Mouse (Mus musculus) C2C12 (cell line): ENCODE results near the gene Cpt1b. TPM values are rescaled to one million over a fixed set of nuclear protein-coding genes. Genes with fewer than 3 reads are reported as not detected.

Source experiments
- H3K27me3 ChIP-seq: one replicate; pipeline ENCODE4 v1.6.1; 2011; ENCODE audit not compliant: control insufficient read depth, insufficient read depth, insufficient read length
- H3K36me3 ChIP-seq: one replicate; pipeline ENCODE4 v1.6.1; 2011; ENCODE audit not compliant: control insufficient read depth, insufficient read depth
- H3K4me3 ChIP-seq: one replicate; pipeline ENCODE4 v1.5.1; 2011; ENCODE audit warnings: mild to moderate bottlenecking, control low read depth; ENCODE audit not compliant: poor library complexity, insufficient read depth, severe bottlenecking
- H3K79me2 ChIP-seq: one replicate; pipeline ENCODE4 v1.6.1; 2011; ENCODE audit not compliant: control insufficient read depth, insufficient read depth
- H3K79me3 ChIP-seq: one replicate; pipeline ENCODE4 v1.6.1; 2011; ENCODE audit warnings: low read depth, control low read depth
- H3ac ChIP-seq: one replicate; pipeline ENCODE3; 2011; ENCODE audit warnings: low read depth; ENCODE audit not compliant: control insufficient read depth, insufficient read length
- CEBPB ChIP-seq: IDR thresholded peaks from one replicate; pipeline ENCODE4 v1.6.1; 2011; ENCODE audit warnings: low read depth, mild to moderate bottlenecking, control low read depth, moderate library complexity
- CTCF ChIP-seq: IDR thresholded peaks from one replicate; pipeline ENCODE4 v1.5.1; 2011; ENCODE audit not compliant: control insufficient read depth, insufficient read depth, insufficient read length
- FOSL1 ChIP-seq: IDR thresholded peaks from one replicate; pipeline ENCODE4 v1.8.0; 2011; ENCODE audit warnings: mild to moderate bottlenecking, low read length; ENCODE audit not compliant: poor library complexity, insufficient read depth, severe bottlenecking
- MAX ChIP-seq: IDR thresholded peaks from one replicate; pipeline ENCODE4 v1.6.1; 2011; ENCODE audit warnings: mild to moderate bottlenecking, control low read depth
- MYOD1 ChIP-seq: IDR thresholded peaks from one replicate; pipeline ENCODE4 v1.6.1; 2011; ENCODE audit warnings: low read depth; ENCODE audit not compliant: control insufficient read depth, insufficient read length
- MYOG ChIP-seq: IDR thresholded peaks from one replicate; pipeline ENCODE4 v1.6.1; 2011; ENCODE audit not compliant: control insufficient read depth, insufficient read length; ENCODE audit errors: extremely low read depth
- USF1 ChIP-seq: IDR thresholded peaks from one replicate; pipeline ENCODE4 v1.6.1; 2011; ENCODE audit warnings: low read depth, mild to moderate bottlenecking, control low read depth, moderate library complexity
- polyA plus RNA-seq: library from polyadenylated mRNA; unstranded; fragments of >200 nt; fragmentation: generic; extraction: Trizol; gene quantifications from one replicate; pipeline ENCODE4 v1.2.1, GENCODE M21; 2012; ENCODE audit warnings: missing spikeins

The Cpt1b gene
- polyA plus RNA-seq, 1 experiment: 2.5 TPM

GRCm38 (mm10) chr15:89376957-89377356 is 48.7 kb downstream of the Cpt1b start, which contains the start of gene Tymp:
Gene Tymp, minus strand, starts transcription at chr15:89377039.
- TF ChIP-seq MAX: no peak
- no peak for TF ChIP-seq MYOG
- no peak for TF ChIP-seq CEBPB
- peaks cover 9% of the 10 kb centered on the region for H3K36me3 ChIP-seq
- H3K4me3 ChIP-seq: no peak within 1 kb of the TSS
- H3ac ChIP-seq: no peak within 1 kb of the TSS
- H3K27me3 ChIP-seq: peaks cover 33% of the 10 kb centered on the region
- peaks cover 8% of the 10 kb centered on the region for H3K79me3 ChIP-seq
- peaks cover 14% of the 10 kb centered on the region for H3K79me2 ChIP-seq

GRCm38 (mm10) chr15:89376040-89376439 is 49.6 kb downstream of the Cpt1b start:
- TF ChIP-seq USF1: no peak
- TF ChIP-seq MYOD1: no peak
- no peak for TF ChIP-seq FOSL1
- TF ChIP-seq CTCF: no peak
- no peak for TF ChIP-seq MAX
- no peak for TF ChIP-seq MYOG
- no peak for TF ChIP-seq CEBPB
- Histone ChIP-seq H3ac (no peak overlapping the region), H3K27me3 (peaks cover 33% of the 10 kb centered on the region), H3K4me3 (no peak overlapping the region), H3K79me2 (peaks cover 23% of the 10 kb centered on the region), H3K36me3 (peaks cover 18% of the 10 kb centered on the region), H3K79me3 (peaks cover 10% of the 10 kb centered on the region)

DNA sequence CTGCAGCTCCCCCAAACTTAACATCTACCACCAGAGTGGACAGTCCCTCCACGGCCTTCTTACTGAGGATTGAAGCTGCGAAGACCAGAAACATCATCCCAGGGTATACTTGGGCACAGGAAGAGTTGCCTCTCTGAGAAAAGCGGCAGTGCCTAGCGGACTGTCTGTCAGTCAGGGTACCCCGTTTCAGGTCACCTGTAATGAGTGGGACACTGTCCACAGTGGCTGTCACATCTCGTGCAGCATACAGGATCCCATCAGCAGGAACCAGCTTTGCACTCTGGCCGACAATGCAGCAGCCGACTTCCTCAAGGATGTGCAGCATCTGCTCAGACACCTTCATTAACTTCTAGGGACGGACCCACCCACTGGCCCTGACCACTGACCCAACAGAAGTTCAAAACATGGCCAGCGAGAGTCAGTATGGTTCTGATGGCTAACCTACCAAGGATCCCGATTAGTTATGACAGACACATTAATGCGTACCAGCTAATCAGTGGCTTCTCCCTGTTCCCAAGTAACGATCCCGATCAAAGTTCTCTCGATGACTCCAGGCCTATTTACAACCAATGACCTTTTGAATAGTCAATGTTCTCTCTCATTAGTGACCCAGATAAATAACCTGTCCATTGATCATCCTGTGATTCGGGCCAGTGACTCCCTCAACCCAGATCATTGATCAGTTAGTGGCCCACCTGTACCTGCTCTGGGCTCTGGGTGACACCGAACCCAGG is 50.7 kb downstream of the Cpt1b start:
- H3K27me3 ChIP-seq: peaks cover 33% of the 10 kb centered on the region
- H3K4me3 ChIP-seq: no peak overlapping the region
- H3K79me3 ChIP-seq: peaks cover 13% of the 10 kb centered on the region
- H3ac ChIP-seq: no peak overlapping the region
- TF ChIP-seq FOSL1: no peak
- no peak for TF ChIP-seq MYOG
- no peak for TF ChIP-seq MAX
- TF ChIP-seq CEBPB: no peak
- TF ChIP-seq USF1: no peak
- H3K79me2 ChIP-seq: peaks cover 30% of the 10 kb centered on the region
- peaks cover 29% of the 10 kb centered on the region for H3K36me3 ChIP-seq

- Histone ChIP-seq H3K27me3 (peaks cover 29% of the 10 kb centered on the region), H3K79me3 (peaks cover 13% of the 10 kb centered on the region), H3ac (peak overlapping the region; percentile 58), H3K4me3 (peak overlapping the region; percentile 87), H3K36me3 (peaks cover 35% of the 10 kb centered on the region), H3K79me2 (peaks cover 30% of the 10 kb centered on the region)
- TF ChIP-seq FOSL1 (no peak), CEBPB (no peak), MYOG (no peak), CTCF (no peak), MAX (no peak), USF1 (no peak), MYOD1 (no peak)
Measured at GRCm38 (mm10) chr15:89374340-89374739, 51.3 kb downstream of the Cpt1b start.

- H3K79me2 ChIP-seq: peaks cover 30% of the 10 kb centered on the region
- peak within 1 kb of the TSS; percentile 74 for H3ac ChIP-seq
- peaks cover 13% of the 10 kb centered on the region for H3K79me3 ChIP-seq
- TF ChIP-seq CEBPB (no peak), CTCF (peak; percentile 92), MAX (peak; percentile 97), USF1 (peak; percentile 80)
- peaks cover 24% of the 10 kb centered on the region for H3K27me3 ChIP-seq
- peaks cover 41% of the 10 kb centered on the region for H3K36me3 ChIP-seq
- peak within 1 kb of the TSS; percentile 87 for H3K4me3 ChIP-seq
Measured at GRCm38 (mm10) chr15:89373762-89374248, 51.9 kb downstream of the Cpt1b start, which contains the start of gene Sco2. Gene Sco2, minus strand, starts transcription at chr15:89373846.

DNA sequence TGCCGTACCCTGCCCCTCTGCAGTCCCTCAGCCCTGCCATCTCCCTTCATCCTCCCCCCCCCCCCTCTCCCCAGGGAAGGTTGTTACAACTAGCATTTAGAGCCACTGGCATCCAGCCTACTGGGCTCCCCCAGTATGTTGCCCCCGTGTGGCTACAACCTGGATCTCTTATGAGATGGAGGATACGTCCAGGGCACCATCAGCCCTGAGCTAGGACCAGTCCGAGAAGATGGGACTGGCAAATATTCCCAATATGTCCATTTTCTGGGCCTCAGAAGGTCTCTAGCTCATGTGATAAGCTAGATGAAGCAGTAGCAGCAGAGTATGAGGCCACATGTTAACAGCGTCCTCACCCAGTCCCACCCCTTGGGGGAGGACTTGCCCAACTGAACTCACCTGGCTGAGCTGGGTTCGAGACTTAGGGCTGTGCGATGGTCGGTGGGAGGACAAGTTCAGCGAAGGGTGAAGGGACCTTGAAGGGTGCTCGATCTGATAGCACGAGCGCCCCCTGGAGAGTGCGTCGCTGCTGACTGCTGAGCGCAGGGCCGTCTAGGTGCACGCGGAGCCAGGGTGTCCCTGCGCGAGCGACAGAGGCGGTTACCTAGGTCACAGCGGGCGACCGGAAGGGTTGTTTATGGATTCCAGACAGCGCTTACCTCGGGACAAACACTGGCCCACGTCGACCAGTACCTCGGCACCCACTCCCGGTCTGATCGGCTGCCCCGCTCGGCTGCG is 52.5 kb downstream of the Cpt1b start:
- peaks cover 13% of the 10 kb centered on the region for H3K79me3 ChIP-seq
- peaks cover 18% of the 10 kb centered on the region for H3K27me3 ChIP-seq
- TF ChIP-seq MYOG (no peak), CTCF (peak; percentile 95)
- peak overlapping the region; percentile 74 for H3ac ChIP-seq
- H3K79me2 ChIP-seq: peaks cover 30% of the 10 kb centered on the region
- H3K36me3 ChIP-seq: peaks cover 47% of the 10 kb centered on the region
- peak overlapping the region; percentile 87 for H3K4me3 ChIP-seq
